Mouse (Mus musculus) small intestine, adult 2 months (tissue): ENCODE measurements at regions not wholly inside any gene's neighbourhood (a gene's known extent, or its start where the extent isn't known, plus 50 kb on each side); places are given as distances from the start of the nearest gene placed in this dataset.

ENCODE experiments used
- H3K27ac ChIP-seq: fragments of 200-500 bp; 2 replicates; pipeline ENCODE4 v1.5.1; 2012; ENCODE audit warnings: low read depth, low read length, control low read depth, inconsistent platforms; ENCODE audit not compliant: insufficient read depth
- H3K27me3 ChIP-seq: fragments of 200-500 bp; 2 replicates; pipeline ENCODE4 v1.6.1; 2012; ENCODE audit warnings: mild to moderate bottlenecking, moderate library complexity, low read length, inconsistent platforms; ENCODE audit not compliant: control insufficient read depth, insufficient read depth
- H3K36me3 ChIP-seq: fragments of 200-500 bp; 2 replicates; pipeline ENCODE4 v1.6.1; 2012; ENCODE audit warnings: mild to moderate bottlenecking, low read length, control low read depth, inconsistent platforms; ENCODE audit not compliant: control insufficient read depth, insufficient read depth
- H3K4me1 ChIP-seq: fragments of 200-500 bp; 2 replicates; pipeline ENCODE4 v1.6.1; 2012; ENCODE audit warnings: low read length, inconsistent platforms, mixed read lengths; ENCODE audit not compliant: control insufficient read depth, insufficient read depth, insufficient read length
- H3K4me3 ChIP-seq: fragments of 200-500 bp; 2 replicates; pipeline ENCODE4 v1.5.1; 2012; ENCODE audit warnings: low read depth, mild to moderate bottlenecking, control low read depth, inconsistent platforms, low read length, moderate library complexity
- CTCF ChIP-seq: fragments of 200-500 bp; IDR thresholded peaks from 2 replicates; pipeline ENCODE4 v1.5.1; 2012; ENCODE audit warnings: low read depth, mild to moderate bottlenecking, control low read depth, inconsistent platforms, low read length, moderate library complexity, mixed read lengths; ENCODE audit not compliant: insufficient replicate concordance, insufficient read length; ENCODE audit errors: extremely low read depth
- POLR2A ChIP-seq: fragments of 200-500 bp; IDR thresholded peaks from 2 replicates; pipeline ENCODE4 v1.6.1; 2012; ENCODE audit warnings: low read depth, mild to moderate bottlenecking, control low read depth, inconsistent platforms, low read length, moderate library complexity
- WGBS: fragments of 180-500 bp; shearing (Covaris S2); methylation state at CpG from one replicate; pipeline ENCODE4 v1.1.7; 2018; 5-methylcytosine and 5-hydroxymethylcytosine counted together

DNA sequence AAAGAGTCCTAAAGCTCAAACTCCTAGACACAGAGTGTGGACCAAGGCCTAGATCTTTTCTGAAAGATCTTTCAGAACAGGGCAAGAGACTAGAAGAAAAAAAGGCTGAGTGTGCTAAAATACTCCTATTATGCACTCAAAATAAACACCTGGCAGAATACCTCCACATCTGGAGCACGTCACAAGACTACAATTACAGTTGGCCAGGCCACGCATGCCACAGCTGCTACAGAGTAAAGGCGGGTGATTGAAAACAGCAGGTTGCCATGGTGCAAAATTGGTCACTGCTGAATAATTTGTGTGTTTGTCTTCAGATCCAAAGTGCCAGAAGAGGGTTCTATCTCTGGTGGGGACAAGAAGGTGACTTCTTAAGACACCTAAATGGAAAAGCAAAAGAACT lies 82.8 kb upstream of the Gm26657 start:
- no peaks in the 10 kb centered on the region for H3K4me1 ChIP-seq
- H3K27ac ChIP-seq = no peak overlapping the region
- H3K36me3 ChIP-seq = no peaks in the 10 kb centered on the region
- TF ChIP-seq CTCF (no peak), POLR2A (no peak)
- H3K27me3 ChIP-seq = no peaks in the 10 kb centered on the region
- H3K4me3 ChIP-seq = no peak overlapping the region
- 72% methylated on average over 3 of the region's 3 CpGs for WGBS

DNA sequence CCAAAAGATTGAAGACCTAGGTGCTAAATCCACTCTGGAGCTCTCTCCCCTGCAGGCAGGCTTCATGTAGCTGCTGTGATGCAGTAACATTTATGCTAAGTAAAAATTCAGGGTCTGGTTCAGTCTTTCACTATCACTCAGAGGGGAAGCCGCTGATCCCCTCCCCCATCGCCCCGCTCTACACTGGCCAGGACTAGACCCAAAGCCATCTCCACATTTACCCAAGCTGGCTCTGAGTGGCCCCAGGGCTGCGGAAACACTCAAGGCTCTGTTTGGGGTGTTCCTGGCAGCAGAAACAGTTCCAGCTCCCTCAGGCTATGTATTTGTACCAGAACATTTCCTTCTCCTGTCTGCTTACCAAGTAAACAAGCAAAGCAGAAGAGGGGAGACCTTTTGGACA lies 85.5 kb upstream of the Gm26657 start:
- Histone ChIP-seq H3K36me3 (no peaks in the 10 kb centered on the region), H3K4me1 (no peaks in the 10 kb centered on the region), H3K27me3 (no peaks in the 10 kb centered on the region), H3K27ac (no peak overlapping the region), H3K4me3 (no peak overlapping the region)
- TF ChIP-seq CTCF (no peak), POLR2A (no peak)
- WGBS = 83% methylated on average over 4 of the region's 4 CpGs

DNA sequence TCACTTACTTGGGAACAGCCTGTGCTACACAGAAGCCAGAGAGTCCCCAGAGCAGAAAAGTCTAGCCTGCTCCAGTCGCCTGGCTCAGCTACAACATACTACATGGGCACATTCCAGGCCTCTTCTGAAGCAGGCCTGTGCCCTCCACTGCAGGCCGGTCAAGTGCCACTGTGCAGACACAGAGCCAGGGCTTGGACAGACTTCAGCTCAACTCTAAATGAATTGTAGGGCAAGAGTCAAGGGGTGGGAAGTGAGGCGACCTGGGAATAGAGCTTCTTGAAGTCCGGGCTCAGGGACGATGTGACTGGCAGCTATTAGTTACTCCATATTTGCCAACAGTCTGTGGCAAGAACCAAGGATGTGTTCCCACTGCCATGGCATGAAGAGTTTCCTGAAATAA lies 87.1 kb upstream of the Gm26657 start:
- Histone ChIP-seq H3K4me3 (no peak overlapping the region), H3K36me3 (no peaks in the 10 kb centered on the region), H3K27me3 (no peaks in the 10 kb centered on the region), H3K27ac (no peak overlapping the region), H3K4me1 (no peaks in the 10 kb centered on the region)
- 84% methylated on average over 5 of the region's 5 CpGs for WGBS
- TF ChIP-seq POLR2A (no peak), CTCF (no peak)

DNA sequence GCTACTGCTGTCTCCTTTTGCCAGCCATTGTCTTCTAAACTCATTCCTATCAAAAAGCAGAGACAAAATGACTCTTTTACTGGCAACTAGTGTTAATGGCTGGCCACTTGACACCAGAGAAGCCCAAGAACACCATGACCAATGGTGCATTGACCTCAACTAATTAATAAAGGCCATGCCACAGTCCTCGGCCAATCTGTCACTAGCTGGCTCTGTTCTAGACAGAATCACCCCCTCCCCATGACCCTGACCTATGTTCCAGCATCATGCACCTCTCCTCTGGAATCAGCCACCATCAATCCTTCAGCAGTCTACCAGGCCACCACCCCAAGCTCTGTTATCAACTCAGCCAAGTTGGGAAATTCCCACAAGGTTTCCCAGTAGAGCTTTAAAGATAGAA lies 90.1 kb upstream of the Gm26657 start:
- H3K27ac ChIP-seq = no peak overlapping the region
- H3K4me1 ChIP-seq = no peaks in the 10 kb centered on the region
- H3K36me3 ChIP-seq = no peaks in the 10 kb centered on the region
- TF ChIP-seq CTCF (no peak), POLR2A (no peak)
- H3K4me3 ChIP-seq = no peak overlapping the region
- H3K27me3 ChIP-seq = no peaks in the 10 kb centered on the region
- WGBS = 81% methylated on average over 1 of the region's 1 CpGs

GRCm38 (mm10) chr4:56643999-56644962 lies 95.6 kb upstream of the Gm26657 start:
- H3K4me1 ChIP-seq = no peaks in the 10 kb centered on the region
- H3K4me3 ChIP-seq = no peak overlapping the region
- TF ChIP-seq POLR2A (no peak), CTCF (no peak)
- no peaks in the 10 kb centered on the region for H3K36me3 ChIP-seq
- no peak overlapping the region for H3K27ac ChIP-seq
- WGBS = 37% methylated on average over 20 of the region's 20 CpGs
- no peaks in the 10 kb centered on the region for H3K27me3 ChIP-seq

DNA sequence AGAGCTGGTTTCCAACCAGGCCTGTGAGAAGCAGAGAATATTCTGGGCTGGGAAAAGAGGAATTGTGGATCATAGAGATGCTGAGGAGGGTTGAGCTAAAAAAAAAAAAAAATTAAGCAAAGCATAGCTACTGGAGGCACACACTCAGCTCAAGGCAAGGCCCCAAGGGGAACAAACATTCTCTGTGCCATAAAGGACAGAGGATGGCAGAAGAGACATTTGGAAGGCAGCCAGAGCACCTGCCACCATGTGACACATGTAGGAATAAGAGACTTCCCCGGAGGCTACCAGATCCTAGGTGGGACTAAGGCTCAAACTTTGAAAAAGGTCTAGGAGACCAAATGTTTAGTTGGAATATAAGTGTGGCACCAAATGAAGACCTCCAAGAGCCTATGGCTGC lies 96.4 kb upstream of the Gm26657 start:
- WGBS = 35% methylated on average over 1 of the region's 1 CpGs
- no peaks in the 10 kb centered on the region for H3K36me3 ChIP-seq
- no peak overlapping the region for H3K27ac ChIP-seq
- H3K27me3 ChIP-seq = no peaks in the 10 kb centered on the region
- H3K4me3 ChIP-seq = no peak overlapping the region
- H3K4me1 ChIP-seq = no peaks in the 10 kb centered on the region
- no peak for TF ChIP-seq CTCF
- no peak for TF ChIP-seq POLR2A

- H3K27ac ChIP-seq = no peak overlapping the region
- H3K27me3 ChIP-seq = no peaks in the 10 kb centered on the region
- no peaks in the 10 kb centered on the region for H3K4me1 ChIP-seq
- no peak overlapping the region for H3K4me3 ChIP-seq
- no peaks in the 10 kb centered on the region for H3K36me3 ChIP-seq
- WGBS = 19% methylated on average over 4 of the region's 4 CpGs
- no peak for TF ChIP-seq POLR2A
- no peak for TF ChIP-seq CTCF
These were observed 100.2 kb upstream of the Gm26657 start for GRCm38 (mm10) chr4:56639709-56640108.
